Mouse (Mus musculus): ENCODE measurements at regions not wholly inside any gene's neighbourhood (a gene's known extent, or its start where the extent isn't known, plus 50 kb on each side); places are given as distances from the start of the nearest gene placed in this dataset.

GRCm38 (mm10) chr11:20961626-20962025, 129.5 kb upstream of the Peli1 start:
- no peaks in the 10 kb centered on the region for H3K4me1 ChIP-seq (ENCODE audit: control insufficient read depth, insufficient read depth, low read length)
- TF ChIP-seq CTCF (IDR thresholded peaks at IDR 0.05; ENCODE audit: insufficient read depth, low read depth, low read length): no peak
- no peak for TF ChIP-seq POLR2A (IDR thresholded peaks at IDR 0.05; ENCODE audit: insufficient read depth, low read depth, low read length)
- no peak overlapping the region for H3K4me3 ChIP-seq (ENCODE audit: insufficient read depth, low read depth, low read length)
- H3K27ac ChIP-seq (ENCODE audit: insufficient read depth, low read depth, low read length): no peak overlapping the region
- 81% methylated on average over 2 of the region's 2 CpGs for WGBS

- Histone ChIP-seq H3K27ac (ENCODE audit: insufficient read depth, low read depth, low read length) (no peak overlapping the region), H3K4me1 (ENCODE audit: control insufficient read depth, insufficient read depth, low read length) (no peaks in the 10 kb centered on the region), H3K4me3 (ENCODE audit: insufficient read depth, low read depth, low read length) (no peak overlapping the region)
- TF ChIP-seq CTCF (IDR thresholded peaks at IDR 0.05; ENCODE audit: insufficient read depth, low read depth, low read length) (no peak), POLR2A (IDR thresholded peaks at IDR 0.05; ENCODE audit: insufficient read depth, low read depth, low read length) (no peak)
- 93% methylated on average over 8 of the region's 8 CpGs for WGBS
Measured at GRCm38 (mm10) chr11:20965575-20966239, 125.4 kb upstream of the Peli1 start.

GRCm38 (mm10) chr11:20967321-20967984, 123.6 kb upstream of the Peli1 start:
- no peak overlapping the region for H3K4me3 ChIP-seq (ENCODE audit: insufficient read depth, low read depth, low read length)
- no peak overlapping the region for H3K27ac ChIP-seq (ENCODE audit: insufficient read depth, low read depth, low read length)
- H3K4me1 ChIP-seq (ENCODE audit: control insufficient read depth, insufficient read depth, low read length): no peaks in the 10 kb centered on the region
- WGBS: 41% methylated on average over 3 of the region's 3 CpGs
- TF ChIP-seq CTCF (IDR thresholded peaks at IDR 0.05; ENCODE audit: insufficient read depth, low read depth, low read length) (no peak), POLR2A (IDR thresholded peaks at IDR 0.05; ENCODE audit: insufficient read depth, low read depth, low read length) (no peak)

GRCm38 (mm10) chr11:20968341-20968740, 122.8 kb upstream of the Peli1 start:
- 53% methylated on average over 2 of the region's 2 CpGs for WGBS
- Histone ChIP-seq H3K4me3 (ENCODE audit: insufficient read depth, low read depth, low read length) (no peak overlapping the region), H3K4me1 (ENCODE audit: control insufficient read depth, insufficient read depth, low read length) (no peaks in the 10 kb centered on the region), H3K27ac (ENCODE audit: insufficient read depth, low read depth, low read length) (no peak overlapping the region)
- no peak for TF ChIP-seq CTCF (IDR thresholded peaks at IDR 0.05; ENCODE audit: insufficient read depth, low read depth, low read length)
- no peak for TF ChIP-seq POLR2A (IDR thresholded peaks at IDR 0.05; ENCODE audit: insufficient read depth, low read depth, low read length)

- H3K4me1 ChIP-seq (ENCODE audit: control insufficient read depth, insufficient read depth, low read length): no peaks in the 10 kb centered on the region
- no peak for TF ChIP-seq POLR2A (IDR thresholded peaks at IDR 0.05; ENCODE audit: insufficient read depth, low read depth, low read length)
- no peak for TF ChIP-seq CTCF (IDR thresholded peaks at IDR 0.05; ENCODE audit: insufficient read depth, low read depth, low read length)
- 68% methylated on average over 3 of the region's 3 CpGs for WGBS
- H3K4me3 ChIP-seq (ENCODE audit: insufficient read depth, low read depth, low read length): no peak overlapping the region
- H3K27ac ChIP-seq (ENCODE audit: insufficient read depth, low read depth, low read length): no peak overlapping the region
Measured at GRCm38 (mm10) chr11:20973141-20973540, 118.0 kb upstream of the Peli1 start.

- Histone ChIP-seq H3K27ac (ENCODE audit: insufficient read depth, low read depth, low read length) (no peak overlapping the region), H3K4me3 (ENCODE audit: insufficient read depth, low read depth, low read length) (no peak overlapping the region), H3K4me1 (ENCODE audit: control insufficient read depth, insufficient read depth, low read length) (peaks cover 1% of the 10 kb centered on the region; the same call in 1 of the 2 replicates)
- 75% methylated on average over 2 of the region's 2 CpGs for WGBS
- TF ChIP-seq POLR2A (IDR thresholded peaks at IDR 0.05; ENCODE audit: insufficient read depth, low read depth, low read length) (no peak), CTCF (IDR thresholded peaks at IDR 0.05; ENCODE audit: insufficient read depth, low read depth, low read length) (no peak)
Measured at GRCm38 (mm10) chr11:20981588-20981987, 109.5 kb upstream of the Peli1 start.

- Histone ChIP-seq H3K27ac (ENCODE audit: insufficient read depth, low read depth, low read length) (no peak overlapping the region), H3K4me3 (ENCODE audit: insufficient read depth, low read depth, low read length) (no peak overlapping the region), H3K4me1 (ENCODE audit: control insufficient read depth, insufficient read depth, low read length) (peaks cover 3% of the 10 kb centered on the region)
- TF ChIP-seq POLR2A (IDR thresholded peaks at IDR 0.05; ENCODE audit: insufficient read depth, low read depth, low read length) (no peak), CTCF (IDR thresholded peaks at IDR 0.05; ENCODE audit: insufficient read depth, low read depth, low read length) (no peak)
- WGBS: 78% methylated on average over 1 of the region's 1 CpGs
Measured at GRCm38 (mm10) chr11:20982010-20982409, 109.1 kb upstream of the Peli1 start.

GRCm38 (mm10) chr11:20982500-20982899, 108.6 kb upstream of the Peli1 start:
- no peak overlapping the region for H3K4me3 ChIP-seq (ENCODE audit: insufficient read depth, low read depth, low read length)
- H3K4me1 ChIP-seq (ENCODE audit: control insufficient read depth, insufficient read depth, low read length): peaks cover 7% of the 10 kb centered on the region
- WGBS: 78% methylated on average over 6 of the region's 6 CpGs
- no peak overlapping the region for H3K27ac ChIP-seq (ENCODE audit: insufficient read depth, low read depth, low read length)
- TF ChIP-seq POLR2A (IDR thresholded peaks at IDR 0.05; ENCODE audit: insufficient read depth, low read depth, low read length) (no peak), CTCF (IDR thresholded peaks at IDR 0.05; ENCODE audit: insufficient read depth, low read depth, low read length) (no peak)

- Histone ChIP-seq H3K27ac (ENCODE audit: insufficient read depth, low read depth, low read length) (no peak overlapping the region), H3K4me3 (ENCODE audit: insufficient read depth, low read depth, low read length) (no peak overlapping the region), H3K4me1 (ENCODE audit: control insufficient read depth, insufficient read depth, low read length) (peaks cover 9% of the 10 kb centered on the region)
- no peak for TF ChIP-seq CTCF (IDR thresholded peaks at IDR 0.05; ENCODE audit: insufficient read depth, low read depth, low read length)
- TF ChIP-seq POLR2A (IDR thresholded peaks at IDR 0.05; ENCODE audit: insufficient read depth, low read depth, low read length): no peak
- WGBS: 73% methylated on average over 6 of the region's 6 CpGs
Measured at GRCm38 (mm10) chr11:20985069-20985759, 105.9 kb upstream of the Peli1 start.

Data from olfactory bulb, adult 2 months (tissue).